Mouse (Mus musculus) lung, embryonic 14.5 days (tissue): ENCODE data around the gene Slc10a7. TPM values are rescaled to one million over a fixed set of nuclear protein-coding genes. Genes with fewer than 3 reads are reported as not detected.
"Not testable (repeated sequence)": the region's sequence is repeated elsewhere in the genome, so short reads cannot be mapped to it uniquely, and the experiment has no call there.

ENCODE experiments used
- ATAC-seq: fragments of 200-750 bp; cut with Nextera tagmentation; 2 replicates; pipeline ENCODE4 v1.8.0; 2017; ENCODE audit warnings: mild to moderate bottlenecking, moderate TSS enrichment, moderate library complexity; ENCODE audit not compliant: insufficient read depth
- DNase-seq: peaks from one replicate; pipeline ENCODE4 v3.0.0-alpha.2; 2015
- H3K27ac ChIP-seq: fragments of 300-500 bp; sonication (generic); 2 replicates; pipeline ENCODE4 v1.5.1; 2014; ENCODE audit warnings: low read depth, mild to moderate bottlenecking, moderate library complexity
- H3K27me3 ChIP-seq: fragments of 300-500 bp; sonication (generic); 2 replicates; pipeline ENCODE4 v1.6.1; 2014; ENCODE audit warnings: low read length, control low read depth; ENCODE audit not compliant: insufficient read depth
- H3K36me3 ChIP-seq: fragments of 300-500 bp; sonication (generic); 2 replicates; pipeline ENCODE4 v1.6.1; 2014; ENCODE audit warnings: control low read depth; ENCODE audit not compliant: insufficient read depth
- H3K4me1 ChIP-seq: fragments of 300-500 bp; sonication (generic); 2 replicates; pipeline ENCODE4 v1.6.1; 2014; ENCODE audit warnings: antibody characterized with exemption, control low read depth; ENCODE audit not compliant: insufficient read depth
- H3K4me2 ChIP-seq: fragments of 300-500 bp; sonication (generic); 2 replicates; pipeline ENCODE4 v1.6.1; 2014; ENCODE audit warnings: mild to moderate bottlenecking
- H3K4me3 ChIP-seq: fragments of 300-500 bp; sonication (generic); 2 replicates; pipeline ENCODE4 v1.5.1; 2014; ENCODE audit warnings: low read depth, low read length
- H3K9ac ChIP-seq: fragments of 300-500 bp; sonication (generic); 2 replicates; pipeline ENCODE4 v1.6.1; 2014
- H3K9me3 ChIP-seq: fragments of 300-500 bp; sonication (generic); 2 replicates; pipeline ENCODE4 v1.6.1; 2016; ENCODE audit warnings: low read depth, low read length, control low read depth
- CTCF ChIP-seq: IDR thresholded peaks from 2 replicates; pipeline ENCODE4 v1.5.1; 2016; ENCODE audit warnings: antibody characterized with exemption, low read depth
- WGBS: fragments of 180-500 bp; shearing (Covaris S2); extraction: QIAGEN DNeasy Blood & Tissue Kit; methylation state at CpG from one replicate; pipeline ENCODE4 v1.1.7; 2014; 5-methylcytosine and 5-hydroxymethylcytosine counted together
- polyA plus RNA-seq: library from polyadenylated mRNA; unstranded; fragments of >200 nt; fragmentation: Nextera tagmentation; extraction: Ambion mirVana; gene quantifications from 2 replicates; pipeline ENCODE4 v1.2.1, GENCODE M21; 2014

Gene Slc10a7
- polyA plus RNA-seq, 1 experiment from 2014 or later = 12.1 TPM

DNA sequence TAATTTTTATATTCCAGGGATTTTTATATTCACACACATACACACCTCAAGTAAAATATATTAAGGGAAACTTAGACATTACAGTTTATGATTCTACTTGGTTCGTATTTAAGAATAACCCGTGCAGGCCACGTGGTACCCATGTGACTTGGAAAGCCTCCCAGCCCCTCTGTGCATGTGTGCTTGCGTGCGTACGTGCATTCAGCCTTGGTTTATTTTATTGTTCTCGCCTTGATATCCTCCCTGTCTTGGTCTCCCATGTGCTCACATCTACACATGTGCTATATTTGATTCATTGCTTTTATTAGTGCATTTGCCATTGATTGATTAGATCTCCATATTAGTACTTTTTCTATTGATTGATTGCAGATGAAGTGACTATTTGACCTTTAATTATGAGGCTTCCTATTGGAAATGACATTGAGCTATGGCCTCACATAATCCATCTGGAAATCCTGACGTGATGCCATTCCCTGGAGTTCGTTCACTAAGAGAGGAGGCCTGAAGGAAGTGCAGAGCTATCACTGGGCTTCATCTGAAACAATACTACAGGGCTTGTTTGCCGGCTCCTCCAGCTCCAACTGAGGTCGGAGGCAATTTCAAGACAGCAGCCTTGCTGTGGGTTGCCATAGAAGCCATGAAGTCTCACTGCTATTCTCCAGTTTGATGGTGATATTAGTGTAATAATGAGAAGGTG, 200.9 kb downstream of the Slc10a7 start:
- ATAC-seq = no peak
- Histone ChIP-seq H3K36me3 (no peaks in the 10 kb centered on the region), H3K4me1 (0 out of 2 replicates have a peak, but pooled peaks cover 4% of the 10 kb centered on the region), H3K4me2 (no peak overlapping the region), H3K27me3 (no peaks in the 10 kb centered on the region), H3K9me3 (no peaks in the 10 kb centered on the region), H3K27ac (no peak overlapping the region), H3K9ac (no peak overlapping the region), H3K4me3 (no peak overlapping the region)
- no peak for DNase-seq
- WGBS = 58% methylated on average over 11 of the region's 11 CpGs
- TF ChIP-seq CTCF = no peak

DNA sequence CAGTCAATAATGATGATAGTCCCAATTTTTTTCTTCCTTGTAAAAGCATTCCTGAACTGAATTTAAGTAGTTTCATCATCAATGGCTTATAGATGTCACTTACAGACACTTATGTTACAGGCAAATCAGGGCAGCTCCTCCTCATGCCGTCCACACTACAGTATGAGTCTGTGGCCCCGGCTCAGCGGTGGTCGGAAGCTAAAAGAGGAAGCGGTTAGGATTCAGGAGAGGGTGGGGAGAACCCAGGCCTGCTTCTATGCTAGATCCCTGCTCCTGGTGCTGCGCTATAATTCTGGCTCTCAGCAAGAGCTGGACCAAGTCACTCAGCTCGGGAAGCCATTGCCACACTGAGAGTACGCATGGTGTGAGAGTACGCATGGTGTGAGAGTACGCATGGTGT, 201.8 kb downstream of the Slc10a7 start:
- H3K4me2 ChIP-seq = no peak overlapping the region
- no peak overlapping the region for H3K27ac ChIP-seq
- no peaks in the 10 kb centered on the region for H3K36me3 ChIP-seq
- TF ChIP-seq CTCF = no peak
- no peak overlapping the region for H3K9ac ChIP-seq
- H3K4me3 ChIP-seq = no peak overlapping the region
- ATAC-seq = no peak
- H3K4me1 ChIP-seq = 0 out of 2 replicates have a peak, but pooled peaks cover 4% of the 10 kb centered on the region
- H3K9me3 ChIP-seq = no peaks in the 10 kb centered on the region
- DNase-seq = no peak
- H3K27me3 ChIP-seq = no peaks in the 10 kb centered on the region
- WGBS = 92% methylated on average over 10 of the region's 10 CpGs

DNA sequence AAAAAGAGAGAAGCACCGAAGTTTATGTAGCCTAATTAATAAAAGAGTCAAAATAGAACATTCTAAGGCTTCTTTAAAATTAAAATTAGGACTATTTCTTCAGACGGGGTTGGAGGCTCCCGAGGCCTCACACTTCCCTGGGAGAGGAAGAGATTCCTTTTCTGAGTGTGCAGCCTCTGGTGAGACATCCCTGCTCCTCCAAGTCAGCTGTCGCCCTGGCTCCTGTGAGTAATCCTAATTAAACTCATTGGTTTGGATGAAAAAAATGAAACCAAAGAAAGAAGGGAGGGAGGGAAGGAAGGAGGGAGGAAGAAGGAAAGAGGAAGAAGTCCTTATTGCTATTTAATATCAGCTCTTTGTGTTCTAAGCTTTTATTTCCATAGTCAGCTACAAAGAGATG, 205.7 kb downstream of the Slc10a7 start:
- WGBS = 69% methylated on average over 4 of the region's 4 CpGs
- H3K36me3 ChIP-seq = no peaks in the 10 kb centered on the region
- no peak overlapping the region for H3K9ac ChIP-seq
- no peak overlapping the region for H3K4me2 ChIP-seq
- ATAC-seq (no peak), DNase-seq (no peak)
- H3K9me3 ChIP-seq = no peaks in the 10 kb centered on the region
- peaks cover 10% of the 10 kb centered on the region; the same call in 1 of the 2 replicates for H3K4me1 ChIP-seq
- no peaks in the 10 kb centered on the region for H3K27me3 ChIP-seq
- H3K27ac ChIP-seq = no peak overlapping the region
- no peak overlapping the region for H3K4me3 ChIP-seq
- TF ChIP-seq CTCF = no peak

DNA sequence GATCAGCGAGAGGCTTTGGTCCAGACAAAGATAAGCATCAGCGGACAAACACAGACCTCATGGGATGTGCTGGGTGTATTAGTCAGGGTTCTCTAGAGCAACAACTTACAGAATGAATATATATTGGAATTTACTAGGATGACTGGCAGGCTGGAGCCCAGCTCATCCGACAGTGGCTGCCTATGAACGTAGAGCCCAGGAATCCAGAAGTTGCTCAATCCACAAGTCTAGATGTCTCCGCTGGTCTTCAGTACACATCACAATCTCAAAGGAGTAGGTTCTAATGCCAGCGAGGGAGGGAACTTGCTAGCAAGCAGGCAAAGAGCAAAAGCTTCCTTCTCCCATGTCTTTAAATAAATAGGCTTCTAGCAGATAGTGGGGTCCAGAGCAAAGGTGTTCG, 207.4 kb downstream of the Slc10a7 start:
- H3K4me3 ChIP-seq = no peak overlapping the region
- H3K4me1 ChIP-seq = peaks cover 15% of the 10 kb centered on the region; the same call in 1 of the 2 replicates
- ATAC-seq = no peak
- H3K27ac ChIP-seq = no peak overlapping the region
- no peak overlapping the region for H3K4me2 ChIP-seq
- DNase-seq = no peak
- H3K9ac ChIP-seq = no peak overlapping the region
- H3K27me3 ChIP-seq = no peaks in the 10 kb centered on the region
- H3K9me3 ChIP-seq = no peaks in the 10 kb centered on the region
- H3K36me3 ChIP-seq = no peaks in the 10 kb centered on the region
- no peak for TF ChIP-seq CTCF
- 87% methylated on average over 7 of the region's 7 CpGs for WGBS

DNA sequence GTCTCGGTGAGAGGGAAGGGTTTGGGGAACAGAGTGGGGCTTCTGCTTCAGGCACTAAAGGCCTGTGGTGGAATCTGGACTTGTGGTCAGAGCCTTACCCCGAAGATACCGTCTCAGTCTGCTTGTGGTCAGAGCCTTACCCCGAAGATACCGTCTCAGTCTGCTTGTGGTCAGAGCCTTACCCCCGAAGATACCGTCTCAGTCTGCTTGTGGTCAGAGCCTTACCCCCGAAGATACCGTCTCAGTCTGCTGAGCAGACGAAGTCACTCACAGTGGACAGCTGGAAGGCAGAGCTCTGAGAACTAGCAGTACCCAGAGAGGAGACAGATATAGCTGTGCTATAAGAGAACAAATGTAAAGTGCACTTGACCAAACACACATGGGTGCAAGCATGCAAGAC, 208.0 kb downstream of the Slc10a7 start:
- not testable (repeated sequence) for H3K4me2 ChIP-seq, H3K27ac ChIP-seq, ATAC-seq, DNase-seq, H3K27me3 ChIP-seq, H3K9ac ChIP-seq, H3K36me3 ChIP-seq, H3K4me3 ChIP-seq, H3K9me3 ChIP-seq
- peaks cover 15% of the 10 kb centered on the region; the same call in 1 of the 2 replicates for H3K4me1 ChIP-seq
- WGBS = 81% methylated on average over 10 of the region's 10 CpGs

DNA sequence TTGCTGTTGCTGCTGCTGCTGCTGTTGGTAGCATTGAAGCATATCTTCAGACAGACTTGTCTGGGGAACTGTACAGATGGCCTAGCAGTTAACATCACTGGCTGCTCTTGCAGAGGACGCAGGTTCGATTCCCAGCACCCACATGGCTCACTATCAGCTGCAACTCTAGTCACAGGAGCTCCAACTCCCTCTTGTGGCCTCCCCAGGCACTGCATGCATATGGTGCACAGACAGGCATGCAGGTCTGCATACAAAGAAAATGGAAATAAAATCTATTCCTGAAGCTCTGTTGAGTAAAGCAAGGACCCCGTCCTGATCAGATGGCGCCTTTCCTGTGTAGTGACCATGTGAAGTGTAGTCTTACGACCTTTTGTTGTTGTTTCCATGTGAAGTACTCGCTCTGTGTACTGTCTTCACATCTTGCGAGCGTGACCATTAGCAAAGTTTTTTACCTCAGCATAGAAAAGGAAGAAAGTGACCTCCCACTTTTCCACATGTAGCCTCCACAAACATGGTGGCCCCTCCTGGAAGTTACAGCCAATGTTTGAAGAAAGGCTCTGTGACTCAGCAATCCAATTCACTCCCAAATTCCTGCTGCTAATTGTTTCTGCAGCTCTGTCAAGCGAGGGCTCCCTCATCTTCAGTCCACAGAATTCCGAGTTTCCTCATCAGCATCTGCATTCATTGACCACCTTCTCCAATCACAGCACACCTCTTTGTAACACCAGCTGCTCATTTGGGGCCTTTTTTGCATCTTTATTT, 210.3 kb downstream of the Slc10a7 start:
- peak overlapping the region; percentile 68; the same call in 1 of the 2 replicates for H3K27ac ChIP-seq
- H3K9me3 ChIP-seq = no peaks in the 10 kb centered on the region
- ATAC-seq = 0 out of 2 replicates have a peak, but pooled peaks have one; percentile 15
- H3K4me3 ChIP-seq = no peak overlapping the region
- H3K9ac ChIP-seq = no peak overlapping the region
- no peaks in the 10 kb centered on the region for H3K27me3 ChIP-seq
- no peak overlapping the region for H3K4me2 ChIP-seq
- WGBS = 72% methylated on average over 10 of the region's 10 CpGs
- DNase-seq = no peak
- TF ChIP-seq CTCF = peak; percentile 54
- no peaks in the 10 kb centered on the region for H3K36me3 ChIP-seq
- H3K4me1 ChIP-seq = peaks cover 11% of the 10 kb centered on the region; the same call in 1 of the 2 replicates

DNA sequence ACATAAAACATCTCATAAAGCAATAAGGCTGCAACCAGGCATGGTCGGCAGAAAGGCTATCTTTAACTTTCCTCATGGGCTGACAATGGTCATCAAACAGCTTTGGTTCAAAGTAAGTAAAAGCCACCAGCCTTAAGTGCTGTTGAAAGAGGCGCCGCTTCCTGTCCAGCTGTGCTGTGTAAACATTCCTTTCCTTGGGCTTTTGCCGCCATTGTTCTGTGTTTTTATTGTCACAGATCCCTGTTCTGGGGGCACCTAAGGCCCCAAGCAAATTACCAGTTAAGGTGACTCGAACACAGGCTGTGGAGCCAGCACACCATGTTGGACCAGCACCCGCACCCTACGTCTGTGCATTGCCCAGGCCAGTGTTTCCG, 210.9 kb downstream of the Slc10a7 start:
- WGBS = 30% methylated on average over 8 of the region's 8 CpGs
- DNase-seq (peak; percentile 78), ATAC-seq (peak; percentile 67; the same call in 1 of the 2 replicates)
- TF ChIP-seq CTCF = no peak
- H3K9me3 ChIP-seq = no peaks in the 10 kb centered on the region
- no peaks in the 10 kb centered on the region for H3K27me3 ChIP-seq
- no peak overlapping the region for H3K9ac ChIP-seq
- peak overlapping the region; percentile 68; the same call in 1 of the 2 replicates for H3K27ac ChIP-seq
- no peaks in the 10 kb centered on the region for H3K36me3 ChIP-seq
- H3K4me3 ChIP-seq = no peak overlapping the region
- no peak overlapping the region for H3K4me2 ChIP-seq
- peaks cover 11% of the 10 kb centered on the region; the same call in 1 of the 2 replicates for H3K4me1 ChIP-seq
